Mouse (Mus musculus) activated CD4-positive, CD25-positive, alpha-beta regulatory T cell, adult 4 months (primary cell): ENCODE data around the gene Zfp326. TPM values are rescaled to one million over a fixed set of nuclear protein-coding genes. Genes with fewer than 3 reads are reported as not detected.

Experiments
- polyA plus RNA-seq, 2 experiments: library from polyadenylated mRNA; unstranded; fragments of 100-300 nt; shearing (Covaris generic); gene quantifications; one replicate each; pipeline ENCODE4 v1.2.1; 2017

Zfp326 gene
- polyA plus RNA-seq, 2 experiments from 2014 or later: 12.4 to 14.0 TPM

Other genes starting within 250 kb of the Zfp326 start
- 10 to 100 TPM; 16.9 to 23.7 TPM for gene Lrrc8d, start 176.6 kb upstream of the Zfp326 start, polyA plus RNA-seq